Mouse (Mus musculus) cerebellum, adult 2 months (tissue): Measurements from ENCODE around the gene Gpatch4.

Source experiments
- CTCF ChIP-seq: fragments of 200-500 bp; IDR thresholded peaks from 2 replicates; pipeline ENCODE4 v1.5.1; 2011; ENCODE audit warnings: low read depth, mild to moderate bottlenecking, control low read depth, low read length, moderate library complexity, borderline replicate concordance; ENCODE audit not compliant: insufficient read depth
- POLR2A ChIP-seq: fragments of 200-500 bp; IDR thresholded peaks from 2 replicates; pipeline ENCODE4 v1.6.1; 2011; ENCODE audit warnings: low read length, control low read depth, borderline replicate concordance; ENCODE audit not compliant: insufficient read depth

- TF ChIP-seq CTCF, result peak; percentile 76
- no peak for TF ChIP-seq POLR2A
Observed at GRCm38 (mm10) chr3:88087688-88088087, 44.8 kb downstream of the Gpatch4 start.
